Mouse (Mus musculus) lung, embryonic 16.5 days (tissue): ENCODE measurements around the gene Ptcra. TPM values are rescaled to one million over a fixed set of nuclear protein-coding genes. Genes with fewer than 3 reads are reported as not detected.

Source experiments
- ATAC-seq: fragments of 200-750 bp; cut with Nextera tagmentation; 2 replicates; pipeline ENCODE4 v1.8.0; 2017; ENCODE audit warnings: low read depth, mild to moderate bottlenecking, moderate library complexity
- H3K27ac ChIP-seq: fragments of 300-500 bp; sonication (generic); 2 replicates; pipeline ENCODE4 v1.5.1; 2014; ENCODE audit warnings: mild to moderate bottlenecking, control low read depth, low read length
- H3K27me3 ChIP-seq: fragments of 300-500 bp; sonication (generic); 2 replicates; pipeline ENCODE4 v1.6.1; 2014; ENCODE audit warnings: low read depth, low read length, mixed read lengths; ENCODE audit not compliant: control insufficient read depth, insufficient read depth
- H3K36me3 ChIP-seq: fragments of 300-500 bp; sonication (generic); 2 replicates; pipeline ENCODE4 v1.6.1; 2014; ENCODE audit warnings: low read length; ENCODE audit not compliant: control insufficient read depth, insufficient read depth
- H3K4me1 ChIP-seq: fragments of 300-500 bp; sonication (generic); replicated peaks from 2 replicates; pipeline ENCODE4 v1.6.1; 2014; ENCODE audit warnings: low read length, mixed read lengths; ENCODE audit not compliant: control insufficient read depth, insufficient read depth
- H3K4me2 ChIP-seq: fragments of 300-500 bp; sonication (generic); 2 replicates; pipeline ENCODE4 v1.6.1; 2014; ENCODE audit warnings: low read depth, low read length, control low read depth
- H3K4me3 ChIP-seq: fragments of 300-500 bp; sonication (generic); 2 replicates; pipeline ENCODE4 v1.5.1; 2014; ENCODE audit warnings: mild to moderate bottlenecking, low read length, control low read depth
- H3K9ac ChIP-seq: fragments of 300-500 bp; sonication (generic); 2 replicates; pipeline ENCODE4 v1.6.1; 2014; ENCODE audit warnings: low read length, control low read depth
- H3K9me3 ChIP-seq: fragments of 300-500 bp; sonication (generic); 2 replicates; pipeline ENCODE4 v1.6.1; 2016; ENCODE audit warnings: low read length; ENCODE audit not compliant: control insufficient read depth
- WGBS: fragments of 180-500 bp; shearing (Covaris S2); extraction: QIAGEN DNeasy Blood & Tissue Kit; methylation state at CpG from one replicate; pipeline ENCODE4 v1.1.7; 2014; 5-methylcytosine and 5-hydroxymethylcytosine counted together
- polyA plus RNA-seq: library from polyadenylated mRNA; unstranded; fragments of >200 nt; fragmentation: Nextera tagmentation; extraction: Ambion mirVana; gene quantifications from 2 replicates; pipeline ENCODE4 v1.2.1, GENCODE M21; 2015

Ptcra gene
- polyA plus RNA-seq, 1 experiment from 2014 or later, result 2.8 TPM

DNA sequence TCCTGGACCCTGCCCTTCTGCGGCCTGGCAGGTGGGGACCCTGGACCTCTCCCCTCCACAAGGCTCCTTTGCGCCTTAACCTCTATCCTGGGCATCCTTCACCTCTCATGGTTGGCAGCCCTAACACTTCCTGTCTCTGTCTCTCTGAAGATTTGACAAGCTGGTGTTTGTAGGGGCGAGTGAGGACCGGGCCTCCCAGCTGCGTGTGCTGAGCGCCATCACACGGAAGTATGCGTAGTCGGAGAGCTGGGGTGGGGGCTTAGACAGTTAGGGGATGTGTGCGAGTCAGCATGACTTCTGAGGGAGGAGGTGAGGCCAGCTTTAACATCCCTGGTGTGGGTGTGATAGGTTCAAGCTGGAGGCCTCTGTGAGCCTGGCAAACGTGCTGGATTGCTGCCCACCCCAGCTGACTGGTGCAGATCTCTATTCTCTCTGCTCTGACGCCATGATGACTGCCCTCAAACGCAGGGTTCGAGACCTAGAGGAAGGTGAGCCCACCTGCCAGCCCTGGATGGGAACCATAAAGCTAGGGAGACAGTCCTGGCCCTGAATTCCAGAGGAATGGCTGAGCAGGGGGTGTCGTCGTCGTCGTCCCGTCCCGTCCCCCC is 38.9 kb downstream of the Ptcra start:
- WGBS, result 72% methylated on average over 17 of the region's 20 CpGs
- H3K4me2 ChIP-seq, result no peak overlapping the region
- H3K27me3 ChIP-seq, result peaks cover 16% of the 10 kb centered on the region; the same call in 1 of the 2 replicates

GRCm38 (mm10) chr17:46721077-46721476 is 42.4 kb downstream of the Ptcra start:
- no peak for ATAC-seq
- H3K27ac ChIP-seq, result no peak overlapping the region
- no peak overlapping the region for H3K4me2 ChIP-seq
- 86% methylated on average over 7 of the region's 7 CpGs for WGBS
- no peak overlapping the region for H3K4me3 ChIP-seq
- H3K9ac ChIP-seq, result no peak overlapping the region
- peaks cover 14% of the 10 kb centered on the region for H3K36me3 ChIP-seq
- H3K9me3 ChIP-seq, result no peaks in the 10 kb centered on the region
- H3K4me1 ChIP-seq, result no peaks in the 10 kb centered on the region
- no peaks in the 10 kb centered on the region for H3K27me3 ChIP-seq

More for the DNA sequence above, 38.9 kb downstream of the Ptcra start:
- ATAC-seq, result no peak
- H3K9ac ChIP-seq, result no peak overlapping the region
- H3K9me3 ChIP-seq, result no peaks in the 10 kb centered on the region
- H3K4me3 ChIP-seq, result no peak overlapping the region
- peaks cover 5% of the 10 kb centered on the region; the same call in 1 of the 2 replicates for H3K36me3 ChIP-seq
- H3K4me1 ChIP-seq, result peaks cover 7% of the 10 kb centered on the region
- H3K27ac ChIP-seq, result no peak overlapping the region

- H3K9me3 ChIP-seq, result no peaks in the 10 kb centered on the region
- WGBS, result 91% methylated on average over 11 of the region's 11 CpGs
Observed at GRCm38 (mm10) chr17:46714756-46715481, 48.6 kb downstream of the Ptcra start.

DNA sequence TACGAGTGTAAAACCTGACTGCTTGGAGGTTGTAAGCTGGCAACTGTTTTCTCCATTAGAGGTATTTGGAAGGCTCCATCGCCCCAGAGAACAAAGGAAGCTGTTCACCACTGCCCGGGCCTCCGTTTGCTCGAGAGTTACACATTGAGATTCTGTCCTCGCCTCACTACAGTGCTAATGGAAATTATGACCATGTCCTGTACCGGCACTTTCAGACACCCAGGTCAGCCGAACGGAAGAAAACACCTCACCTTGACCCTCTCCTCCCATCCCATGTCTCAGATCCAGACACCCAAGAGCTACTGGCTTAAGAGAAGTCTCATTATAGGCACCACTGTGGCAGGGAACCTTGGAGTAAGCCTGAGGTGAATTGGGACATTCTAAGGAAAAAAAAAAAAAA is 49.7 kb downstream of the Ptcra start:
- Histone ChIP-seq H3K4me3 (no peak overlapping the region), H3K4me2 (no peak overlapping the region), H3K9me3 (no peaks in the 10 kb centered on the region), H3K4me1 (peaks cover 6% of the 10 kb centered on the region), H3K27ac (no peak overlapping the region), H3K36me3 (peaks cover 23% of the 10 kb centered on the region), H3K27me3 (no peaks in the 10 kb centered on the region), H3K9ac (no peak overlapping the region)
- no peak for ATAC-seq
- WGBS, result 89% methylated on average over 9 of the region's 9 CpGs

More at GRCm38 (mm10) chr17:46714756-46715481, 48.6 kb downstream of the Ptcra start:
- Histone ChIP-seq H3K4me2 (no peak overlapping the region), H3K36me3 (peaks cover 23% of the 10 kb centered on the region), H3K27ac (no peak overlapping the region), H3K27me3 (no peaks in the 10 kb centered on the region), H3K4me1 (peaks cover 6% of the 10 kb centered on the region), H3K4me3 (no peak overlapping the region), H3K9ac (no peak overlapping the region)
- ATAC-seq, result no peak

GRCm38 (mm10) chr17:46712442-46712841 is 51.1 kb downstream of the Ptcra start:
- 48% methylated on average over 7 of the region's 7 CpGs for WGBS
- ATAC-seq, result no peak
- no peaks in the 10 kb centered on the region for H3K9me3 ChIP-seq
- H3K4me1 ChIP-seq, result peaks cover 6% of the 10 kb centered on the region
- peak overlapping the region; percentile 95 for H3K9ac ChIP-seq
- H3K27ac ChIP-seq, result no peak overlapping the region
- peak overlapping the region; percentile 98 for H3K4me3 ChIP-seq
- peak overlapping the region; percentile 81 for H3K4me2 ChIP-seq
- peaks cover 23% of the 10 kb centered on the region for H3K36me3 ChIP-seq
- H3K27me3 ChIP-seq, result no peaks in the 10 kb centered on the region

- H3K9me3 ChIP-seq, result no peaks in the 10 kb centered on the region
- peak overlapping the region; percentile 95 for H3K9ac ChIP-seq
- peaks cover 6% of the 10 kb centered on the region for H3K4me1 ChIP-seq
- peak overlapping the region; percentile 81 for H3K4me2 ChIP-seq
- H3K27me3 ChIP-seq, result no peaks in the 10 kb centered on the region
- peak overlapping the region; percentile 82 for H3K27ac ChIP-seq
- peak; percentile 61 for ATAC-seq
- under 1% methylated on average over 70 of the region's 76 CpGs for WGBS
- H3K36me3 ChIP-seq, result peaks cover 20% of the 10 kb centered on the region
- H3K4me3 ChIP-seq, result peak overlapping the region; percentile 98
Observed at GRCm38 (mm10) chr17:46711612-46712271, 51.8 kb downstream of the Ptcra start.

DNA sequence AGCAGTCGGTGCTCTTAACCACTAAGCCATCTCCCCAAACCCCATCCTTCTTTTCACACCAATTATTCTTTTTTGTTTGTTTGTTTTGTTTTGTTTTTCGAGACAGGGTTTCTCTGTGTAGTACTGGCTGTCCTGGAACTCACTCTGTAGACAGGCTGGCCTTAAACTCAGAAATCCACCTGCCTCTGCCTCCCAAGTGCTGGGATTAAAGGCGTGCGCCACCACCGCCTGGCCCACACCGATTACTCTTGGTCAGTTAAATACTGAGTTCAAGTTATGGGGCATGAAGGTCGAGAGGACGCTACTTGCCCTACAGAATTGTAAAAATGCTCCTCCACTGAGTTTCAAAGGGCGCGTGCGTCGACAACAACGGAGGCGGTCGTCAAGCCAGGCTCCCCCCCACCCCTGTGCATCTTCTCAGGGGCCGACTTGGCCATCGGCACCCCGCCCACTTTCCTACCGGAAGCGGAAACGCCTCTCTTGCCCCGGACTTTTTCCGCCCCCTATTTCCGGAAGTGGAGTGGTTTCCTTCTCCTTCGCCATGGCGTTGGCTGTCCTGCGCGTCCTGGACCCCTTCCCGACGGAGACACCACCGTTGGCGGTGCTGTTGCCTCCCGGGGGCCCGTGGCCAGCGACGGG is 52.4 kb downstream of the Ptcra start, which contains the start of gene Pex6:
Gene Pex6, plus strand, starts transcription at position 505 of the 639 bp plus-strand sequence.
- 6% methylated on average over 36 of the region's 36 CpGs for WGBS
- peak within 1 kb of the TSS; percentile 95 for H3K9ac ChIP-seq
- no peaks in the 10 kb centered on the region for H3K9me3 ChIP-seq
- peaks cover 6% of the 10 kb centered on the region for H3K4me1 ChIP-seq
- peak; percentile 93 for ATAC-seq
- peak within 1 kb of the TSS; percentile 81 for H3K4me2 ChIP-seq
- H3K4me3 ChIP-seq, result peak within 1 kb of the TSS; percentile 98
- peaks cover 14% of the 10 kb centered on the region for H3K36me3 ChIP-seq
- peak within 1 kb of the TSS; percentile 82 for H3K27ac ChIP-seq
- no peaks in the 10 kb centered on the region for H3K27me3 ChIP-seq

- no peaks in the 10 kb centered on the region for H3K36me3 ChIP-seq
- no peak overlapping the region for H3K4me3 ChIP-seq
- H3K27ac ChIP-seq, result no peak overlapping the region
- peaks cover 25% of the 10 kb centered on the region for H3K4me1 ChIP-seq
- ATAC-seq, result no peak
- no peaks in the 10 kb centered on the region for H3K9me3 ChIP-seq
- no peak overlapping the region for H3K4me2 ChIP-seq
- no peak overlapping the region for H3K9ac ChIP-seq
- WGBS, result 86% methylated on average over 14 of the region's 14 CpGs
- H3K27me3 ChIP-seq, result no peaks in the 10 kb centered on the region
Observed at GRCm38 (mm10) chr17:46706375-46707089, 57.0 kb downstream of the Ptcra start.
